Mouse (Mus musculus): ENCODE data around the gene Zgrf1. TPM values are rescaled to one million over a fixed set of nuclear protein-coding genes. Genes with fewer than 3 reads are reported as not detected.

The Zgrf1 gene
- polyA plus RNA-seq, 2 experiments = 4.0 to 4.7 TPM

DNA sequence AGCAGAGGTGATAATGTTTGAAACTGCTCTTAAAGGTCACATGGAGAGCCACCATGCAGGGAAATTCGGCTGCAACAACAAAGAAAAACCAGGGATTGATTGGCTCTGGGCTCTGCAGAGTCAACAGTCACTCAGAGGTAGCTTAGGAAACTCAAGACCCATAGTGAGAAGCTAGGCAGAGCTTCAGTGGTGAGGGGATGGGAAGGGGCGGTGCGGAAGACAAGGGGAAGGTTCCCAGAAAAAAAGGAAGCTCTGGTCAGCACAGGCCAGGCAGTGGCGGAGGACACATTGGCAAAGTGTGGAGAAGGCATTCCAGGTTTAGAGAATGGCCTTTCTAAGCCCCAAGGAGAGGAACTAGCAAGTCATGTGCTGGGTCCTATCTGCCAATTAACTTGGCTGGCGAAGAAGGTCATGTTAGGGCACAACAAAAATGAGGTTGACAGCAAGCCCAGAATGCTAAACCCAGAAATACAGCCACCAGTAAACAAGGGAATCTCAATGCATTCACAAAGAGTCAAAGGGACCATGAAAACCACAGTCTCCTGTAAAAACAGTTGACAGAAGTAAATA lies 25.7 kb upstream of the Zgrf1 start:
- TF ChIP-seq EP300 (IDR thresholded peaks at IDR 0.05; ENCODE audit: low read depth) (no peak), CTCF (IDR thresholded peaks at IDR 0.05; ENCODE audit: low read depth) (no peak)
- Histone ChIP-seq H3K4me2 (ENCODE audit: low read depth) (no peak overlapping the region), H3K27me3 (ENCODE audit: control insufficient read depth, insufficient read depth, low read length) (no peaks in the 10 kb centered on the region), H3K36me3 (replicated peaks; ENCODE audit: control insufficient read depth, insufficient read depth, low read depth) (no peaks in the 10 kb centered on the region), H3K9ac (replicated peaks) (no peak overlapping the region), H3K9me3 (ENCODE audit: control insufficient read depth, low read length) (no peaks in the 10 kb centered on the region), H3K4me3 (ENCODE audit: insufficient read depth in 1 of 2, low read depth in 2 of 2, low read length in 2 of 2) (no peak overlapping the region), H3K27ac (no peak overlapping the region), H3K4me1 (replicated peaks; ENCODE audit: control insufficient read depth in 2 of 2, insufficient read depth in 2 of 2, low read length in 1 of 2) (no peaks in the 10 kb centered on the region)
- 52% methylated on average over 5 of the region's 5 CpGs for WGBS (ENCODE audit: insufficient replicate concordance)
- DNase-seq (ENCODE audit: low read depth in 3 of 3, low spot score in 3 of 3) = no peak
- ATAC-seq (ENCODE audit: insufficient read depth) = no peak

DNA sequence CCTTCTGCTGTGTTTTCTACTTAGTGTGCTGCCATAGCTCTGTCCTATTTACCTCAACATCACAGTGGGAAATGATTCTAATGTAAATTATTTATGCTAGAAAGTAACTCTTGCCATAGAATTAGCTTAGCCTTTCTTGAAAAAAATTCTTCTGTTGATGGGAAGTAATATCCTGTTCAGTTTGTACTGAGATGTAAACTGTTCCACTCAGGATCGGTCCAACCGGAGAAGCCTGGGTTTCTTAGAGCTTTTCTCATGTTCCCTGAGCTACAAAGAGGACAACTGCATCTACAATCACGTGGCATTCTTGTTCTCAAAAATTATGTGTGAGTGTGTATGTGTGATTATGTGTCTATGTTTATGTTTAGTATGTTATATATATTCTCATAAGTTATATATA lies 24.1 kb upstream of the Zgrf1 start:
- no peaks in the 10 kb centered on the region for H3K36me3 ChIP-seq (replicated peaks; ENCODE audit: control insufficient read depth, insufficient read depth, low read depth)
- H3K9ac ChIP-seq (replicated peaks) = no peak overlapping the region
- DNase-seq (ENCODE audit: low read depth in 3 of 3, low spot score in 3 of 3) (no peak), ATAC-seq (ENCODE audit: insufficient read depth) (no peak)
- H3K27ac ChIP-seq = no peak overlapping the region
- H3K4me3 ChIP-seq (ENCODE audit: insufficient read depth in 1 of 2, low read depth in 2 of 2, low read length in 2 of 2) = no peak overlapping the region
- TF ChIP-seq CTCF (IDR thresholded peaks at IDR 0.05; ENCODE audit: low read depth) (no peak), EP300 (IDR thresholded peaks at IDR 0.05; ENCODE audit: low read depth) (no peak)
- no peaks in the 10 kb centered on the region for H3K4me1 ChIP-seq (replicated peaks; ENCODE audit: control insufficient read depth in 2 of 2, insufficient read depth in 2 of 2, low read length in 1 of 2)
- H3K4me2 ChIP-seq (ENCODE audit: low read depth) = no peak overlapping the region
- 75% methylated on average over 3 of the region's 3 CpGs for WGBS (ENCODE audit: insufficient replicate concordance)
- no peaks in the 10 kb centered on the region for H3K27me3 ChIP-seq (ENCODE audit: control insufficient read depth, insufficient read depth, low read length)
- no peaks in the 10 kb centered on the region for H3K9me3 ChIP-seq (ENCODE audit: control insufficient read depth, low read length)

DNA sequence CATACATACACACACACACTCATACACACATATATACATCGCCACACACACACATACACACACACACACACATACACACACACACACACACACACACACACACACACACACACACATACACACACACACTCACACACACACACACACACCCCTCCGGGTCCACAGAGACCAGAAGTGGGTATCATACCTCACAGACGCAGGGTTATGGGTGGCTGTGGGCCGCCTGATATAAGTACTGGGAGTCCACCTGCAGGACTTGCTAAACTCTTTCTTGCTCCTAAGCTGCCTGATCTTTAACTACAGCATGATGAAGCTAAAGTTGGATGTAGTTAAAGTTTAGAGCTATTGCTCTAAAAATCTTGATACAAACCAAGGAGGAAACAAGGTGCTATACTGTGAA lies 23.5 kb upstream of the Zgrf1 start:
- ATAC-seq (ENCODE audit: insufficient read depth) (no peak), DNase-seq (ENCODE audit: low read depth in 3 of 3, low spot score in 3 of 3) (no peak)
- TF ChIP-seq EP300 (IDR thresholded peaks at IDR 0.05; ENCODE audit: low read depth) (no peak), CTCF (IDR thresholded peaks at IDR 0.05; ENCODE audit: low read depth) (no peak)
- no peak overlapping the region for H3K4me3 ChIP-seq (ENCODE audit: insufficient read depth in 1 of 2, low read depth in 2 of 2, low read length in 2 of 2)
- no peak overlapping the region for H3K9ac ChIP-seq (replicated peaks)
- no peaks in the 10 kb centered on the region for H3K9me3 ChIP-seq (ENCODE audit: control insufficient read depth, low read length)
- H3K27me3 ChIP-seq (ENCODE audit: control insufficient read depth, insufficient read depth, low read length) = no peaks in the 10 kb centered on the region
- H3K27ac ChIP-seq = no peak overlapping the region
- no peaks in the 10 kb centered on the region for H3K4me1 ChIP-seq (replicated peaks; ENCODE audit: control insufficient read depth in 2 of 2, insufficient read depth in 2 of 2, low read length in 1 of 2)
- 60% methylated on average over 4 of the region's 4 CpGs for WGBS (ENCODE audit: insufficient replicate concordance)
- no peak overlapping the region for H3K4me2 ChIP-seq (ENCODE audit: low read depth)
- H3K36me3 ChIP-seq (replicated peaks; ENCODE audit: control insufficient read depth, insufficient read depth, low read depth) = no peaks in the 10 kb centered on the region

DNA sequence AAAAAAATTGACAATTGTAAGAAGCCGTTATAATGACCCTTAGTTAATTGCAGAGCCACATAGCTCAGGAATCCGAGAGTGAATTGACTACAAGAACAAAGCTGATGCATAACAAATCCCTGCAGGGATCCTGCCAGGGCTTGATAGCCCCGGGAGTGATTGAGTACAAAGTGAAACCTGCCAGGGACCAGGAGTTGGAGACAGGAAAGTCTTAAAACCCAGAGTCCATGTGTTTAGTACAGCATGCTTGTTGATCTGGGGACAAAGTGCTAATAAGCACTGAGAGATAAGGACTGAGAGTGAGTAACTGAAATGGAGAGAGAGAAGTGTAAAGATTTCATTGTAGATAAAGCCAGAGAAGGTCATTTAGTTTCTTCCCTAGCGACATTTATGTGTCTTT lies 23.0 kb upstream of the Zgrf1 start:
- no peaks in the 10 kb centered on the region for H3K27me3 ChIP-seq (ENCODE audit: control insufficient read depth, insufficient read depth, low read length)
- no peaks in the 10 kb centered on the region for H3K4me1 ChIP-seq (replicated peaks; ENCODE audit: control insufficient read depth in 2 of 2, insufficient read depth in 2 of 2, low read length in 1 of 2)
- H3K4me3 ChIP-seq (ENCODE audit: insufficient read depth in 1 of 2, low read depth in 2 of 2, low read length in 2 of 2) = no peak overlapping the region
- DNase-seq (ENCODE audit: low read depth in 3 of 3, low spot score in 3 of 3) (no peak), ATAC-seq (ENCODE audit: insufficient read depth) (no peak)
- no peak overlapping the region for H3K9ac ChIP-seq (replicated peaks)
- H3K9me3 ChIP-seq (ENCODE audit: control insufficient read depth, low read length) = no peaks in the 10 kb centered on the region
- H3K36me3 ChIP-seq (replicated peaks; ENCODE audit: control insufficient read depth, insufficient read depth, low read depth) = no peaks in the 10 kb centered on the region
- WGBS (ENCODE audit: insufficient replicate concordance) = 16% methylated on average over 4 of the region's 4 CpGs
- no peak for TF ChIP-seq CTCF (IDR thresholded peaks at IDR 0.05; ENCODE audit: low read depth)
- TF ChIP-seq EP300 (IDR thresholded peaks at IDR 0.05; ENCODE audit: low read depth) = no peak
- H3K4me2 ChIP-seq (ENCODE audit: low read depth) = no peak overlapping the region
- no peak overlapping the region for H3K27ac ChIP-seq

DNA sequence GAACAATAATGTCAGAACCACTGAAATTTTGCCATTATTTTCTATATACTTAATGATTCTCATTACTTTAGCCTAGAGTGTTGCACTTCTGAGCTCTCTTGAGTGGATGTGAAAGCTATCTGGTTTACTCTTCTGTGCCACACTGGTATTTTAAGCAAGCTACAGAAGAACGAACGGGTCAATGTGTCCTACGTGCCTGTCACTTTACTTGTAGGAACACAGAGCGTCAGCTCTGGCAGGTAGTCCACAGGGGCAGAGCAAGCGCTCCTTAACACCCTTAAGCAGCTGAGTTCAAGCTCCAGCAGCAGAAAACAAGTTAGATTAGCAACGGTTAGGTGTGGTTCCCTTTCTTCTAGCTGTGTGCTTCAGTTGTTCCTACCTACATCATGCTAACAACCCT lies 14.1 kb upstream of the Zgrf1 start:
- Histone ChIP-seq H3K4me3 (ENCODE audit: insufficient read depth in 1 of 2, low read depth in 2 of 2, low read length in 2 of 2) (no peak overlapping the region), H3K36me3 (replicated peaks; ENCODE audit: control insufficient read depth, insufficient read depth, low read depth) (peaks cover 9% of the 10 kb centered on the region), H3K9ac (replicated peaks) (no peak overlapping the region), H3K9me3 (ENCODE audit: control insufficient read depth, low read length) (no peaks in the 10 kb centered on the region), H3K27me3 (ENCODE audit: control insufficient read depth, insufficient read depth, low read length) (no peaks in the 10 kb centered on the region), H3K27ac (no peak overlapping the region), H3K4me2 (ENCODE audit: low read depth) (no peak overlapping the region), H3K4me1 (replicated peaks; ENCODE audit: control insufficient read depth in 2 of 2, insufficient read depth in 2 of 2, low read length in 1 of 2) (no peaks in the 10 kb centered on the region)
- ATAC-seq (ENCODE audit: insufficient read depth) (no peak), DNase-seq (ENCODE audit: low read depth in 3 of 3, low spot score in 3 of 3) (no peak)
- no peak for TF ChIP-seq CTCF (IDR thresholded peaks at IDR 0.05; ENCODE audit: low read depth)
- no peak for TF ChIP-seq EP300 (IDR thresholded peaks at IDR 0.05; ENCODE audit: low read depth)
- 76% methylated on average over 6 of the region's 6 CpGs for WGBS (ENCODE audit: insufficient replicate concordance)
